Mouse (Mus musculus): ENCODE results near the gene Kcnk7.
A peak's percentile ranks its signal among the peaks of the same experiment; 100 is the strongest.

Kcnk7 gene

GRCm38 (mm10) chr19:5725767-5726515 is 21.8 kb downstream of the Kcnk7 start, which contains the start of gene Ehbp1l1:
Gene Ehbp1l1 (minus strand): TSS chr19:5726317.
- DNase-seq (ENCODE audit: low spot score) = no peak

GRCm38 (mm10) chr19:5726961-5727578 is 22.9 kb downstream of the Kcnk7 start:
- no peak for DNase-seq (ENCODE audit: low spot score)

GRCm38 (mm10) chr19:5727701-5728100 is 23.5 kb downstream of the Kcnk7 start:
- DNase-seq (ENCODE audit: low spot score) = peak; percentile 83

- no peak for DNase-seq (ENCODE audit: low spot score)
These were observed 24.7 kb downstream of the Kcnk7 start for GRCm38 (mm10) chr19:5728631-5729443.

GRCm38 (mm10) chr19:5729444-5729815 is 25.3 kb downstream of the Kcnk7 start, which contains the start of gene Fam89b:
Gene Fam89b (minus strand): TSS chr19:5729653.
- no peak for DNase-seq (ENCODE audit: low spot score)

- no peak for DNase-seq (ENCODE audit: low spot score)
These were observed 26.4 kb downstream of the Kcnk7 start for GRCm38 (mm10) chr19:5730314-5731186.

GRCm38 (mm10) chr19:5731264-5731978 is 27.3 kb downstream of the Kcnk7 start:
- peak; percentile 85 for DNase-seq (ENCODE audit: low spot score)

- no peak for DNase-seq (ENCODE audit: low spot score)
These were observed 30.2 kb downstream of the Kcnk7 start for GRCm38 (mm10) chr19:5734325-5734724.

GRCm38 (mm10) chr19:5739446-5739845 is 35.3 kb downstream of the Kcnk7 start:
- DNase-seq (ENCODE audit: low spot score) = no peak

- no peak for DNase-seq (ENCODE audit: low spot score)
These were observed 36.5 kb downstream of the Kcnk7 start, which contains the start of gene Ltbp3 for GRCm38 (mm10) chr19:5740320-5741317. Gene Ltbp3 (plus strand): TSS chr19:5740904.

GRCm38 (mm10) chr19:5741641-5742240 is 37.6 kb downstream of the Kcnk7 start:
- no peak for DNase-seq (ENCODE audit: low spot score)

GRCm38 (mm10) chr19:5742241-5742641 is 38.1 kb downstream of the Kcnk7 start:
- DNase-seq (ENCODE audit: low spot score) = no peak

GRCm38 (mm10) chr19:5743576-5743975 is 39.4 kb downstream of the Kcnk7 start:
- DNase-seq (ENCODE audit: low spot score) = no peak

GRCm38 (mm10) chr19:5745756-5746710 is 41.9 kb downstream of the Kcnk7 start:
- no peak for DNase-seq (ENCODE audit: low spot score)

GRCm38 (mm10) chr19:5746907-5747363 is 42.8 kb downstream of the Kcnk7 start:
- DNase-seq (ENCODE audit: low spot score) = no peak

- no peak for DNase-seq (ENCODE audit: low spot score)
These were observed 45.3 kb downstream of the Kcnk7 start for GRCm38 (mm10) chr19:5749476-5749875.

GRCm38 (mm10) chr19:5750951-5751350 is 46.8 kb downstream of the Kcnk7 start:
- no peak for DNase-seq (ENCODE audit: low spot score)

- DNase-seq (ENCODE audit: low spot score) = no peak
These were observed 47.6 kb downstream of the Kcnk7 start for GRCm38 (mm10) chr19:5751742-5752141.
